ENCODE assay signal across 20 mouse cellular contexts in genomic region chr2:75750043-75750718, GRCm38 (mm10). TPM values are rescaled to one million over a fixed set of nuclear protein-coding genes. Genes with fewer than 3 reads are reported as not detected.
DNase-seq lines count a peak whose midpoint lies in the region; ATAC-seq and TF ChIP-seq lines count a peak whose summit lies in the region.
"Had no signal": no experiment of that assay in that cellular context is flagged by ENCODE, and none has a peak within 500 bp of the region (broad histone marks: within the 10 kb centered on the region; RNA-seq: fewer than 3 reads in every experiment).

No protein-coding gene starts in this region.

- no peak overlapping the region for H3K27ac ChIP-seq in heart, embryonic 10.5 days
- H3K27ac ChIP-seq in heart, adult 2 months, result no peak overlapping the region
- H3K27ac ChIP-seq in stomach, postnatal 0 days (replicated peaks), result no peak overlapping the region
- H3K27ac ChIP-seq: embryonic facial prominence, embryonic 15.5 days; heart, embryonic 15.5 days; hindbrain, embryonic 15.5 days; kidney, postnatal 0 days; liver, embryonic 14.5 days; macrophage; midbrain, embryonic 12.5 days; neural tube, embryonic 13.5 days had no signal

- intact Hi-C loops in heart, adult 2 months (cut with DNase I), result no loop called here

- ATAC-seq in stomach, postnatal 0 days (ENCODE audit: low FRiP score, low TSS enrichment), result peak; percentile 36; the same call in 1 of the 2 replicates
- ATAC-seq: intestine, embryonic 16.5 days had no signal

- H3K4me3 ChIP-seq in heart, embryonic 10.5 days, result no peak overlapping the region
- H3K4me3 ChIP-seq in heart, adult 2 months, result no peak overlapping the region
- H3K4me3 ChIP-seq in stomach, postnatal 0 days (ENCODE audit: low read depth, low read length), result no peak overlapping the region
- H3K4me3 ChIP-seq: embryonic facial prominence, embryonic 15.5 days; heart, embryonic 15.5 days; hindbrain, embryonic 15.5 days; midbrain, embryonic 12.5 days; neural tube, embryonic 13.5 days had no signal

- no peak overlapping the region for H3K4me2 ChIP-seq in stomach, postnatal 0 days (replicated peaks; ENCODE audit: low read depth)
- H3K4me2 ChIP-seq: embryonic facial prominence, embryonic 15.5 days; heart, embryonic 15.5 days; hindbrain, embryonic 15.5 days; midbrain, embryonic 12.5 days; neural tube, embryonic 13.5 days had no signal

- no peaks in the 10 kb centered on the region for H3K4me1 ChIP-seq in heart, embryonic 10.5 days
- no peaks in the 10 kb centered on the region for H3K4me1 ChIP-seq in heart, adult 2 months (ENCODE audit: control insufficient read depth, insufficient read depth, low read length)
- H3K4me1 ChIP-seq in stomach, postnatal 0 days (replicated peaks; ENCODE audit: control insufficient read depth, insufficient read depth), result no peaks in the 10 kb centered on the region
- H3K4me1 ChIP-seq: embryonic facial prominence, embryonic 15.5 days; heart, embryonic 15.5 days; hindbrain, embryonic 15.5 days; midbrain, embryonic 12.5 days; neural tube, embryonic 13.5 days had no signal

- no peaks in the 10 kb centered on the region for H3K27me3 ChIP-seq in heart, embryonic 10.5 days (ENCODE audit: insufficient read depth, poor library complexity, severe bottlenecking)
- no peaks in the 10 kb centered on the region for H3K27me3 ChIP-seq in heart, adult 2 months (ENCODE audit: control insufficient read depth, insufficient read depth, low read length)
- H3K27me3 ChIP-seq in stomach, postnatal 0 days (ENCODE audit: control insufficient read depth, insufficient read depth, low read length), result no peaks in the 10 kb centered on the region
- H3K27me3 ChIP-seq: embryonic facial prominence, embryonic 15.5 days; heart, embryonic 15.5 days; hindbrain, embryonic 15.5 days; midbrain, embryonic 12.5 days; neural tube, embryonic 13.5 days had no signal

- DNase-seq in heart, embryonic 10.5 days (ENCODE audit: low spot score), result peak; percentile 56
- no peak for DNase-seq in heart, adult 2 months
- DNase-seq in thymus, postnatal 14 days, result peak; percentile 8
- no peak for DNase-seq in thymus, postnatal 10 days (ENCODE audit: low spot score in 2 of 2)
- DNase-seq in cerebellum, adult 9-11 months, result peak; percentile 43
- no peak for DNase-seq in stomach, postnatal 0 days (ENCODE audit: low spot score)
- DNase-seq in layer of hippocampus, postnatal 36 days, result no peak
- no peak for DNase-seq in T-cell, adult 2 months (ENCODE audit: low spot score)
- DNase-seq: adrenal gland, postnatal 36 days; heart, postnatal 4 days; right cerebral cortex, adult 18-20 months had no signal

- H3K9me3 ChIP-seq in heart, embryonic 10.5 days, result no peaks in the 10 kb centered on the region
- no peaks in the 10 kb centered on the region for H3K9me3 ChIP-seq in stomach, postnatal 0 days (ENCODE audit: control insufficient read depth, low read length)
- H3K9me3 ChIP-seq: embryonic facial prominence, embryonic 15.5 days; heart, embryonic 15.5 days; hindbrain, embryonic 15.5 days; midbrain, embryonic 12.5 days; neural tube, embryonic 13.5 days had no signal

- TF ChIP-seq CTCF in heart, adult 2 months (IDR thresholded peaks at IDR 0.05), result no peak
- TF ChIP-seq CTCF in stomach, postnatal 0 days (IDR thresholded peaks at IDR 0.05; ENCODE audit: low read depth), result no peak

- no peak overlapping the region for H3K9ac ChIP-seq in heart, adult 2 months (ENCODE audit: low read depth, low read length)
- no peak overlapping the region for H3K9ac ChIP-seq in stomach, postnatal 0 days (ENCODE audit: low read length)
- H3K9ac ChIP-seq: embryonic facial prominence, embryonic 15.5 days; heart, embryonic 15.5 days; hindbrain, embryonic 15.5 days; liver, embryonic 14.5 days; midbrain, embryonic 12.5 days; neural tube, embryonic 13.5 days had no signal

- no peak for TF ChIP-seq POLR2A in heart, adult 2 months (IDR thresholded peaks at IDR 0.05; ENCODE audit: insufficient read depth, low read depth, low read length)

- no peaks in the 10 kb centered on the region for H3K36me3 ChIP-seq in heart, embryonic 10.5 days
- no peaks in the 10 kb centered on the region for H3K36me3 ChIP-seq in heart, adult 2 months (ENCODE audit: control insufficient read depth, insufficient read depth, low read length)
- H3K36me3 ChIP-seq in stomach, postnatal 0 days (ENCODE audit: control insufficient read depth, insufficient read depth, low read length), result no peaks in the 10 kb centered on the region
- H3K36me3 ChIP-seq: embryonic facial prominence, embryonic 15.5 days; heart, embryonic 15.5 days; hindbrain, embryonic 15.5 days; midbrain, embryonic 12.5 days; neural tube, embryonic 13.5 days had no signal

- no peaks in the 10 kb centered on the region for H3K79me2 ChIP-seq in heart, adult 2 months (replicated peaks; ENCODE audit: control insufficient read depth, insufficient read depth, low read length)

- TF ChIP-seq EP300 in heart, adult 2 months (IDR thresholded peaks at IDR 0.05; ENCODE audit: insufficient read depth, low read depth, low read length), result no peak
- no peak for TF ChIP-seq EP300 in stomach, postnatal 0 days (optimal IDR thresholded peaks at IDR 0.05)

- WGBS in heart, embryonic 10.5 days, result 95% methylated on average over 2 of the region's 2 CpGs
- 79% methylated on average over 2 of the region's 2 CpGs for WGBS in heart, adult 2 months
- 34% methylated on average over 2 of the region's 2 CpGs for WGBS in stomach, postnatal 0 days

RNA-seq across cellular contexts. Expression of gene Nfe2l2, which starts 45.7 kb away (rescaled TPM):
- polyA plus RNA-seq in heart, embryonic 10.5 days (2016; fragmentation: Nextera tagmentation; extraction: Ambion mirVana), result 42.8 and 45.0 TPM in 2 replicates
- total RNA-seq in heart, adult 2 months (2021), result 10 to 100 TPM; 56.2 to 67.1 TPM
- 36.5 and 52.4 TPM in 2 replicates for polyA plus RNA-seq in heart, adult 2 months (2012; rRNA removed)
- polyA plus RNA-seq in stomach, postnatal 0 days (2015; fragmentation: Nextera tagmentation; extraction: Ambion mirVana), result 125 and 144 TPM in 2 replicates
- total RNA-seq in layer of hippocampus, postnatal 36 days (2021), result 10 to 100 TPM; 11.4 to 13.5 TPM

Comparison
In these comparisons a context has a peak if more than half of its experiments do, and no peak if none do; other contexts are left out.
1. DNase-seq: peak in heart, embryonic 10.5 days (single experiment), thymus, postnatal 14 days (single experiment) and cerebellum, adult 9-11 months (single experiment); none in heart, adult 2 months (0 of 2), thymus, postnatal 10 days (0 of 2), stomach, postnatal 0 days (single experiment), layer of hippocampus, postnatal 36 days (0 of 2) and T-cell, adult 2 months (single experiment).